Mouse (Mus musculus) heart, embryonic 11.5 days (tissue): Measurements from ENCODE around the gene Tmem132a. TPM values are rescaled to one million over a fixed set of nuclear protein-coding genes. Genes with fewer than 3 reads are reported as not detected.

Experiments used
- ATAC-seq: fragments of 200-750 bp; cut with Nextera tagmentation; replicated peaks from 2 replicates; pipeline ENCODE4 v1.8.0; 2017; ENCODE audit warnings: moderate library complexity; ENCODE audit not compliant: insufficient number of reproducible peaks, low FRiP score, low TSS enrichment
- H3K27ac ChIP-seq: fragments of 300-500 bp; sonication (generic); 2 replicates; pipeline ENCODE4 v1.5.1; 2014; ENCODE audit warnings: mild to moderate bottlenecking, low read depth, low read length
- H3K27me3 ChIP-seq: fragments of 300-500 bp; sonication (generic); 2 replicates; pipeline ENCODE4 v1.6.1; 2014; ENCODE audit warnings: mild to moderate bottlenecking, low read length, mixed read lengths; ENCODE audit not compliant: control insufficient read depth, insufficient read depth
- H3K36me3 ChIP-seq: fragments of 300-500 bp; sonication (generic); 2 replicates; pipeline ENCODE4 v1.6.1; 2014; ENCODE audit warnings: mild to moderate bottlenecking, low read length, moderate library complexity, mixed read lengths; ENCODE audit not compliant: control insufficient read depth, insufficient read depth
- H3K4me1 ChIP-seq: fragments of 300-500 bp; sonication (generic); 2 replicates; pipeline ENCODE4 v1.6.1; 2014; ENCODE audit warnings: low read length; ENCODE audit not compliant: control insufficient read depth, insufficient read depth
- H3K4me2 ChIP-seq: fragments of 300-500 bp; sonication (generic); 2 replicates; pipeline ENCODE4 v1.6.1; 2014; ENCODE audit warnings: mild to moderate bottlenecking, moderate library complexity
- H3K4me3 ChIP-seq: fragments of 300-500 bp; sonication (generic); 2 replicates; pipeline ENCODE4 v1.5.1; 2014; ENCODE audit warnings: low read depth, low read length
- H3K9ac ChIP-seq: fragments of 300-500 bp; sonication (generic); 2 replicates; pipeline ENCODE4 v1.6.1; 2014; ENCODE audit warnings: mild to moderate bottlenecking, low read depth, low read length, moderate library complexity
- H3K9me3 ChIP-seq: fragments of 300-500 bp; sonication (generic); replicated peaks from 2 replicates; pipeline ENCODE4 v1.6.1; 2016; ENCODE audit warnings: low read length; ENCODE audit not compliant: control insufficient read depth
- WGBS: fragments of 180-500 bp; shearing (Covaris S2); extraction: QIAGEN DNeasy Blood & Tissue Kit; methylation state at CpG from one replicate; pipeline ENCODE4 v1.1.7; 2014; ENCODE audit not compliant: insufficient replicate concordance; 5-methylcytosine and 5-hydroxymethylcytosine counted together
- polyA plus RNA-seq: library from polyadenylated mRNA; unstranded; fragments of >200 nt; fragmentation: Nextera tagmentation; extraction: Ambion mirVana; gene quantifications from 2 replicates; pipeline ENCODE4 v1.2.1, GENCODE M21; 2014

The Tmem132a gene
- polyA plus RNA-seq, 1 experiment from 2014 or later: 35.5 TPM

DNA sequence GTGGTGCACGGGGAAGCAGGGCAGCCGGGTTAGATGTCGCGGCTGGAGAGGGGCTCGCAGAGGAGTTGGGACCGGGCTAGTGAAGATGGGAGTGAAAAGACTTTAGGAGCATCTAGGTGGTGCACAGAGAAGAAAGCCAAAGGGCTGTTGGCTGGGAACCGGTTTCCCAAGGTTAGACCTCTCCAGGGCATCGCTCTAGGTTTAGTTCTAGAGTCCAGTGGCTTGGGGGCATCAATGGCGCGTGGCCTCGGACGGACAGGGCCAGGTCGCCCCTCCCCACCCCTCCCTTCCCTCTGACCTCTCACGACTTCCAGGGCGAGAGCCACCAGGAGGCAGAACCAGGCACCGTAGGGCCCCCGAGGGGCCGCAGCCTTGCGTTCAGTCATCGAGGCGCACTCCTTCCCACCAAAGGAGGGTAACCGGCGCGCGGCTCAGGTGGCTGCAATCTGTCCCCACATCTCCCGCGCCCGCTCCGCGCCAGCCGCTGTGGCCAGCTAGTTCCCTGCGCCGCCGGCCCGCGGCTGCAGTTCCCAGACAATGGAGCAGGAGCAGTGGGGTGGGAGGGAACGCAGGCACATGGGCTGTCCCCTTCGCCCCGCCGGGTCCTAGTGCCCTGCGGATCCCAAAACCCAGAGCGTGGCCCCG, 377 bp downstream of the Tmem132a start:
- 0% methylated on average over 43 of the region's 43 CpGs for WGBS
- H3K27ac ChIP-seq: peak overlapping the region; percentile 52; the same call in 1 of the 2 replicates
- peak overlapping the region; percentile 87 for H3K9ac ChIP-seq
- peak; percentile 81 for ATAC-seq
- peak overlapping the region; percentile 80 for H3K4me2 ChIP-seq
- no peaks in the 10 kb centered on the region for H3K27me3 ChIP-seq
- H3K9me3 ChIP-seq: peaks cover 2% of the 10 kb centered on the region; the same call in 1 of the 2 replicates
- H3K36me3 ChIP-seq: peaks cover 46% of the 10 kb centered on the region
- peak overlapping the region; percentile 70 for H3K4me3 ChIP-seq
- peaks cover 15% of the 10 kb centered on the region for H3K4me1 ChIP-seq

DNA sequence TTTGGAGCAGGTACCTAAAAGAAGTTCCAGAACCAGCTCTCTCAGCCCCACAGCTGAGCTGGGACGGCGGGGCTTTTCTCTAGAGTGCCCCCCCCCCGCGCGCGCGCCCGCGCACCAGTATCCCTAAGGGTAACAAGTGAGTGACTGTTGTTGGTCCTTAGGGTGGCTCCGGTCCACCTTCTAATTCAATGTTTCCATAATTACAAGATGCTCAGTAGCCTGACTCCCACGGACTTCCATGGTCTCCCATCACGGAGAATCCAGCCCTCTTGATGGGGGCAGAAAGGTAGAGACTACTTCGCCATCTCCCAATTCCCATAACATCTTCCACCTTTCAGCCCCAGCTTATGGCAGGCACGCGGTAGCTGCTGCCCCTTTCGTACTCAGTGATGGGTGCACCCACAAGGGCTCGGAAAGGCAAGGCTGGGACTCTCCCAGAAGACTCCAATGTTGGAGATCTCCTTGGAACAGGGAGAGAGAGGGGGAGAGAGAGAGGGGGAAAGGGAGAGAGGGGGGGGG, 1.1 kb downstream of the Tmem132a start:
- Histone ChIP-seq H3K4me2 (peak overlapping the region; percentile 80), H3K9ac (peak overlapping the region; percentile 87), H3K27ac (no peak overlapping the region), H3K36me3 (peaks cover 46% of the 10 kb centered on the region), H3K4me1 (peaks cover 15% of the 10 kb centered on the region), H3K4me3 (peak overlapping the region; percentile 70), H3K27me3 (no peaks in the 10 kb centered on the region), H3K9me3 (peaks cover 2% of the 10 kb centered on the region; the same call in 1 of the 2 replicates)
- ATAC-seq: peak; percentile 9; the same call in 1 of the 2 replicates
- under 1% methylated on average over 17 of the region's 17 CpGs for WGBS

DNA sequence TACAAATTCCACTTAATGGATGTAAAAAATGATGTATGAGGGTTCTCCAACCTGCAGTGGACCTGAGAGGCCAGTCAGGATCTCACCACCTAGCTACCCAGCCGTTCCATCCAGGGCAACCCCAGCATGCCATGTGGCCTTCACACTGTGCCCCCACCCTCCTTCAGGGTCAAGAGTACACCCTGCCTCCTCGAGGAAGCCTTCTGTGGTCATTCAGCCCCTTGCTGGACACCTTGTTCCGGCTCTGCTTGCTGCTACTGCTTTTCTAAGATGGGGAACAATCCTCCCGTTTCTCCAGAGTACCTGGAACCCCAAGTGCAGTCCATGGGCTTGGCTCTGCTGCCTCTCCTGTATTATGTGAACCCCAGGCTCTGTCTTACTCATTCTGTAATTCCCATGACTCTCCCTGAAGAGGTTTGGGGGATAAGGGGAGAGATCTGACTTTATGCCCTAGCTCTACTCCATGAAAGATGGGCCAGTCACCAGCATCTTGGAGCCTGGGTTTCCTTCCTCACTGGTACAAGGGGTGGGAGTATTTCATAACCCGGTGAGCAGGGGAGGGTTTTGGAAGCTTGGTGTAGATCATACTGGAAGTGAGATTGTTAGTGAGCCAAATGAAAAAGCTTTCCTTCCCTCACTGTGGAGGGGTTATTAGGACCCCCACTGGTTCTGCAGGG, 1.7 kb downstream of the Tmem132a start:
- no peak for ATAC-seq
- peaks cover 44% of the 10 kb centered on the region for H3K36me3 ChIP-seq
- WGBS: 35% methylated on average over 5 of the region's 5 CpGs

GRCm38 (mm10) chr19:10866351-10866750, 3.4 kb downstream of the Tmem132a start:
- Histone ChIP-seq H3K9me3 (no peaks in the 10 kb centered on the region), H3K4me1 (peaks cover 15% of the 10 kb centered on the region), H3K27me3 (no peaks in the 10 kb centered on the region), H3K27ac (no peak overlapping the region), H3K4me3 (no peak overlapping the region), H3K9ac (no peak overlapping the region), H3K36me3 (peaks cover 43% of the 10 kb centered on the region), H3K4me2 (no peak overlapping the region)
- 87% methylated on average over 13 of the region's 13 CpGs for WGBS
- no peak for ATAC-seq

More for the DNA sequence above, 1.7 kb downstream of the Tmem132a start:
- Histone ChIP-seq H3K9ac (peak overlapping the region; percentile 87), H3K9me3 (no peaks in the 10 kb centered on the region), H3K4me2 (peak overlapping the region; percentile 80), H3K4me1 (peaks cover 15% of the 10 kb centered on the region), H3K4me3 (peak overlapping the region; percentile 70), H3K27me3 (no peaks in the 10 kb centered on the region), H3K27ac (no peak overlapping the region)

GRCm38 (mm10) chr19:10860072-10860497, 9.7 kb downstream of the Tmem132a start:
- no peak for ATAC-seq

DNA sequence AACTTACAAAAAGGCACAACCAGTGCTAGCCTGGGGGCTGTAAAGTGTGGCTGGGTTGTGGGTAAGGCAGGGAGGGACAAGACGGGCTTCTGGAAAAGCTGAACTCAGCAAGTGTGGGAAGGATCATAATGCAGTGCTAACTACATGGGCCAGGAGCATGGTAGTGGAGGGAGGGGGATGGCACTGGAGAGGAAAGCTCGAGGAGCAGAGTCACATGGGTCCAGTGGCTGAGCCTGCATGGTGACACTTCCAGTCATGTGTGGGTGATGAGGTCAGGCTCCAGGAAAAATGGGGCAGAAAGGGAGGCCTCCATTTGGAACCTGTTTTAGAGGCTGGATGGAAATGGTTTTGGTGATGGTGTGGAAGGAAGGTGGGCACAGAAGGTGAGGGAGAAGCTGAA, 13.2 kb downstream of the Tmem132a start:
- no peak for ATAC-seq
- 44% methylated on average over 2 of the region's 2 CpGs for WGBS
- H3K36me3 ChIP-seq: peaks cover 26% of the 10 kb centered on the region

More at GRCm38 (mm10) chr19:10860072-10860497, 9.7 kb downstream of the Tmem132a start:
- H3K27ac ChIP-seq: no peak overlapping the region
- no peak overlapping the region for H3K4me2 ChIP-seq
- peaks cover 51% of the 10 kb centered on the region for H3K36me3 ChIP-seq
- H3K27me3 ChIP-seq: no peaks in the 10 kb centered on the region
- 36% methylated on average over 22 of the region's 22 CpGs for WGBS
- no peak overlapping the region for H3K9ac ChIP-seq
- no peaks in the 10 kb centered on the region for H3K9me3 ChIP-seq
- H3K4me3 ChIP-seq: no peak overlapping the region
- no peaks in the 10 kb centered on the region; the same call in 1 of the 2 replicates for H3K4me1 ChIP-seq

GRCm38 (mm10) chr19:10855422-10855821, 14.3 kb downstream of the Tmem132a start:
- Histone ChIP-seq H3K36me3 (peaks cover 22% of the 10 kb centered on the region), H3K4me1 (no peaks in the 10 kb centered on the region; the same call in 1 of the 2 replicates), H3K27me3 (no peaks in the 10 kb centered on the region), H3K9ac (no peak overlapping the region), H3K27ac (no peak overlapping the region), H3K4me3 (no peak overlapping the region), H3K4me2 (no peak overlapping the region), H3K9me3 (no peaks in the 10 kb centered on the region)
- ATAC-seq: no peak
- WGBS: 73% methylated on average over 3 of the region's 3 CpGs

More for the DNA sequence above, 13.2 kb downstream of the Tmem132a start:
- Histone ChIP-seq H3K9me3 (no peaks in the 10 kb centered on the region), H3K4me2 (no peak overlapping the region), H3K27ac (no peak overlapping the region), H3K4me1 (no peaks in the 10 kb centered on the region; the same call in 1 of the 2 replicates), H3K4me3 (no peak overlapping the region), H3K9ac (no peak overlapping the region), H3K27me3 (no peaks in the 10 kb centered on the region)

- Histone ChIP-seq H3K36me3 (no peaks in the 10 kb centered on the region), H3K4me1 (no peaks in the 10 kb centered on the region), H3K9me3 (no peaks in the 10 kb centered on the region), H3K4me3 (no peak overlapping the region), H3K4me2 (no peak overlapping the region), H3K9ac (no peak overlapping the region), H3K27ac (no peak overlapping the region), H3K27me3 (peaks cover 4% of the 10 kb centered on the region; the same call in 1 of the 2 replicates)
- no peak for ATAC-seq
- WGBS: 54% methylated on average over 3 of the region's 3 CpGs
Observed at GRCm38 (mm10) chr19:10847311-10848087, 22.2 kb downstream of the Tmem132a start.
